Mouse (Mus musculus) heart, embryonic 11.5 days (tissue): ENCODE data around the gene Dqx1. TPM values are rescaled to one million over a fixed set of nuclear protein-coding genes. Genes with fewer than 3 reads are reported as not detected.

ENCODE experiments used
- ATAC-seq: fragments of 200-750 bp; cut with Nextera tagmentation; replicated peaks from 2 replicates; pipeline ENCODE4 v1.8.0; 2017; ENCODE audit warnings: moderate library complexity; ENCODE audit not compliant: insufficient number of reproducible peaks, low FRiP score, low TSS enrichment
- H3K27ac ChIP-seq: fragments of 300-500 bp; sonication (generic); 2 replicates; pipeline ENCODE4 v1.5.1; 2014; ENCODE audit warnings: mild to moderate bottlenecking, low read depth, low read length
- H3K27me3 ChIP-seq: fragments of 300-500 bp; sonication (generic); 2 replicates; pipeline ENCODE4 v1.6.1; 2014; ENCODE audit warnings: mild to moderate bottlenecking, low read length, mixed read lengths; ENCODE audit not compliant: control insufficient read depth, insufficient read depth
- H3K36me3 ChIP-seq: fragments of 300-500 bp; sonication (generic); 2 replicates; pipeline ENCODE4 v1.6.1; 2014; ENCODE audit warnings: mild to moderate bottlenecking, low read length, moderate library complexity, mixed read lengths; ENCODE audit not compliant: control insufficient read depth, insufficient read depth
- H3K4me1 ChIP-seq: fragments of 300-500 bp; sonication (generic); 2 replicates; pipeline ENCODE4 v1.6.1; 2014; ENCODE audit warnings: low read length; ENCODE audit not compliant: control insufficient read depth, insufficient read depth
- H3K4me2 ChIP-seq: fragments of 300-500 bp; sonication (generic); 2 replicates; pipeline ENCODE4 v1.6.1; 2014; ENCODE audit warnings: mild to moderate bottlenecking, moderate library complexity
- H3K4me3 ChIP-seq: fragments of 300-500 bp; sonication (generic); 2 replicates; pipeline ENCODE4 v1.5.1; 2014; ENCODE audit warnings: low read depth, low read length
- H3K9ac ChIP-seq: fragments of 300-500 bp; sonication (generic); 2 replicates; pipeline ENCODE4 v1.6.1; 2014; ENCODE audit warnings: mild to moderate bottlenecking, low read depth, low read length, moderate library complexity
- H3K9me3 ChIP-seq: fragments of 300-500 bp; sonication (generic); replicated peaks from 2 replicates; pipeline ENCODE4 v1.6.1; 2016; ENCODE audit warnings: low read length; ENCODE audit not compliant: control insufficient read depth
- whole genome bisulfite sequencing: fragments of 180-500 bp; shearing (Covaris S2); extraction: QIAGEN DNeasy Blood & Tissue Kit; methylation state at CpG from one replicate; pipeline ENCODE4 v1.1.7; 2014; ENCODE audit not compliant: insufficient replicate concordance; 5-methylcytosine and 5-hydroxymethylcytosine counted together
- polyA plus RNA-seq: library from polyadenylated mRNA; unstranded; fragments of >200 nt; fragmentation: Nextera tagmentation; extraction: Ambion mirVana; gene quantifications from 2 replicates; pipeline ENCODE4 v1.2.1, GENCODE M21; 2014

Dqx1 gene
- polyA plus RNA-seq, 1 experiment from 2014 or later, result 0.24 TPM

- H3K9ac ChIP-seq, result peak within 1 kb of the TSS; percentile 97
- peak; percentile 27 for ATAC-seq
- WGBS, result under 1% methylated on average over 50 of the region's 50 CpGs
Measured at GRCm38 (mm10) chr6:83054871-83055431, 2.7 kb upstream of the Dqx1 start, which contains the start of gene Htra2. TSS of gene Htra2 (minus strand) at chr6:83055273.

GRCm38 (mm10) chr6:83058725-83059124 lies 1.1 kb downstream of the Dqx1 start:
- Histone ChIP-seq H3K27ac (no peak overlapping the region), H3K4me1 (peaks cover 10% of the 10 kb centered on the region), H3K4me2 (no peak overlapping the region), H3K4me3 (no peak overlapping the region), H3K9ac (no peak overlapping the region), H3K9me3 (no peaks in the 10 kb centered on the region), H3K27me3 (peaks cover 36% of the 10 kb centered on the region), H3K36me3 (peaks cover 4% of the 10 kb centered on the region; the same call in 1 of the 2 replicates)
- no peak for ATAC-seq
- WGBS, result 87% methylated on average over 2 of the region's 2 CpGs

More at GRCm38 (mm10) chr6:83054871-83055431, 2.7 kb upstream of the Dqx1 start, which contains the start of gene Htra2:
- H3K4me3 ChIP-seq, result peak within 1 kb of the TSS; percentile 96
- no peaks in the 10 kb centered on the region for H3K9me3 ChIP-seq
- peaks cover 19% of the 10 kb centered on the region for H3K4me1 ChIP-seq
- H3K27ac ChIP-seq, result peak within 1 kb of the TSS; percentile 83
- peak within 1 kb of the TSS; percentile 81 for H3K4me2 ChIP-seq
- H3K27me3 ChIP-seq, result peaks cover 6% of the 10 kb centered on the region
- peaks cover 7% of the 10 kb centered on the region; the same call in 1 of the 2 replicates for H3K36me3 ChIP-seq

- WGBS, result 34% methylated on average over 8 of the region's 8 CpGs
- Histone ChIP-seq H3K9ac (no peak overlapping the region), H3K4me2 (no peak overlapping the region), H3K9me3 (no peaks in the 10 kb centered on the region), H3K4me3 (no peak overlapping the region), H3K27ac (no peak overlapping the region), H3K27me3 (peaks cover 98% of the 10 kb centered on the region), H3K4me1 (peaks cover 15% of the 10 kb centered on the region), H3K36me3 (no peaks in the 10 kb centered on the region)
- no peak for ATAC-seq
Measured at GRCm38 (mm10) chr6:83065995-83066394, 8.4 kb downstream of the Dqx1 start.

GRCm38 (mm10) chr6:83066441-83066840 lies 8.8 kb downstream of the Dqx1 start:
- Histone ChIP-seq H3K27me3 (peaks cover 98% of the 10 kb centered on the region), H3K27ac (no peak overlapping the region), H3K9me3 (no peaks in the 10 kb centered on the region), H3K4me2 (no peak overlapping the region), H3K36me3 (no peaks in the 10 kb centered on the region), H3K9ac (no peak overlapping the region), H3K4me3 (no peak overlapping the region), H3K4me1 (peaks cover 15% of the 10 kb centered on the region)
- 22% methylated on average over 6 of the region's 6 CpGs for WGBS
- no peak for ATAC-seq

- H3K36me3 ChIP-seq, result no peaks in the 10 kb centered on the region
- no peak overlapping the region for H3K27ac ChIP-seq
- ATAC-seq, result no peak
- H3K4me2 ChIP-seq, result peak overlapping the region; percentile 56; the same call in 1 of the 2 replicates
- WGBS, result 2% methylated on average over 8 of the region's 8 CpGs
- no peaks in the 10 kb centered on the region for H3K9me3 ChIP-seq
- H3K4me3 ChIP-seq, result peak overlapping the region; percentile 27
- no peak overlapping the region for H3K9ac ChIP-seq
- peaks cover 98% of the 10 kb centered on the region for H3K27me3 ChIP-seq
- peaks cover 15% of the 10 kb centered on the region for H3K4me1 ChIP-seq
Measured at GRCm38 (mm10) chr6:83068221-83068620, 10.6 kb downstream of the Dqx1 start.

GRCm38 (mm10) chr6:83068706-83069487 lies 11.3 kb downstream of the Dqx1 start:
- Histone ChIP-seq H3K4me2 (peak overlapping the region; percentile 56), H3K36me3 (no peaks in the 10 kb centered on the region), H3K9me3 (no peaks in the 10 kb centered on the region), H3K4me3 (peak overlapping the region; percentile 27), H3K27ac (no peak overlapping the region), H3K27me3 (peaks cover 97% of the 10 kb centered on the region), H3K4me1 (peaks cover 15% of the 10 kb centered on the region), H3K9ac (no peak overlapping the region)
- no peak for ATAC-seq
- WGBS, result under 1% methylated on average over 80 of the region's 81 CpGs

GRCm38 (mm10) chr6:83069488-83070246 lies 12.0 kb downstream of the Dqx1 start:
- no peak overlapping the region for H3K9ac ChIP-seq
- H3K4me2 ChIP-seq, result peak overlapping the region; percentile 48
- peaks cover 15% of the 10 kb centered on the region for H3K4me1 ChIP-seq
- no peak overlapping the region for H3K27ac ChIP-seq
- no peaks in the 10 kb centered on the region for H3K36me3 ChIP-seq
- peak overlapping the region; percentile 27 for H3K4me3 ChIP-seq
- H3K9me3 ChIP-seq, result no peaks in the 10 kb centered on the region
- WGBS, result under 1% methylated on average over 55 of the region's 69 CpGs
- peaks cover 97% of the 10 kb centered on the region for H3K27me3 ChIP-seq
- 0 out of 2 replicates have a peak, but pooled peaks have one; percentile 27 for ATAC-seq

- H3K9me3 ChIP-seq, result no peaks in the 10 kb centered on the region
- H3K36me3 ChIP-seq, result no peaks in the 10 kb centered on the region
- WGBS, result under 1% methylated on average over 10 of the region's 10 CpGs
- peaks cover 96% of the 10 kb centered on the region for H3K27me3 ChIP-seq
- peak within 1 kb of the TSS; percentile 56 for H3K4me2 ChIP-seq
- H3K9ac ChIP-seq, result no peak within 1 kb of the TSS
- peaks cover 15% of the 10 kb centered on the region for H3K4me1 ChIP-seq
- ATAC-seq, result no peak
- no peak within 1 kb of the TSS for H3K27ac ChIP-seq
- peak within 1 kb of the TSS; percentile 27 for H3K4me3 ChIP-seq
Measured at GRCm38 (mm10) chr6:83070247-83070310, 12.4 kb downstream of the Dqx1 start, which contains the start of gene Tlx2. TSS of gene Tlx2 (minus strand) at chr6:83070293.
